Mouse (Mus musculus) urinary bladder, postnatal 10 days (tissue): ENCODE data around the gene Dqx1.

ENCODE experiments used
- DNase-seq: peaks from one replicate; pipeline ENCODE4 v3.0.0; 2022; ENCODE audit warnings: low spot score

Dqx1 gene

GRCm38 (mm10) chr6:83070311-83071219, 12.9 kb downstream of the Dqx1 start:
- DNase-seq: no peak

- DNase-seq: no peak
These were observed 13.6 kb downstream of the Dqx1 start for GRCm38 (mm10) chr6:83071220-83071619.

- DNase-seq: no peak
These were observed 17.3 kb downstream of the Dqx1 start for GRCm38 (mm10) chr6:83074979-83075378.

GRCm38 (mm10) chr6:83077630-83078323, 20.1 kb downstream of the Dqx1 start, which contains the start of gene Pcgf1:
Gene Pcgf1 (plus strand): TSS chr6:83077869.
- DNase-seq: no peak

GRCm38 (mm10) chr6:83078324-83078858, 20.7 kb downstream of the Dqx1 start:
- peak; percentile 96 for DNase-seq

GRCm38 (mm10) chr6:83080210-83080609, 22.6 kb downstream of the Dqx1 start:
- no peak for DNase-seq

- no peak for DNase-seq
These were observed 25.9 kb downstream of the Dqx1 start for GRCm38 (mm10) chr6:83083497-83083896.

- DNase-seq: no peak
These were observed 26.8 kb downstream of the Dqx1 start for GRCm38 (mm10) chr6:83084477-83084876.

GRCm38 (mm10) chr6:83086121-83087035, 28.7 kb downstream of the Dqx1 start, which contains the start of gene Lbx2:
Gene Lbx2 (plus strand): TSS chr6:83086367.
- DNase-seq: no peak

- DNase-seq: no peak
These were observed 29.7 kb downstream of the Dqx1 start for GRCm38 (mm10) chr6:83087205-83087925.

- DNase-seq: no peak
These were observed 30.2 kb downstream of the Dqx1 start for GRCm38 (mm10) chr6:83087926-83088260.

- no peak for DNase-seq
These were observed 34.9 kb downstream of the Dqx1 start for GRCm38 (mm10) chr6:83092416-83093127.

GRCm38 (mm10) chr6:83095968-83096367, 38.3 kb downstream of the Dqx1 start:
- DNase-seq: no peak

GRCm38 (mm10) chr6:83098411-83098810, 40.8 kb downstream of the Dqx1 start:
- DNase-seq: no peak

- DNase-seq: no peak
These were observed 43.7 kb downstream of the Dqx1 start, which contains the start of the genes Ccdc142 and Gm42688 for GRCm38 (mm10) chr6:83101316-83101687. Gene Ccdc142 (plus strand): TSS chr6:83101601. Gene Gm42688 (plus strand): TSS chr6:83101617.

GRCm38 (mm10) chr6:83101688-83102556, 44.3 kb downstream of the Dqx1 start:
- no peak for DNase-seq

GRCm38 (mm10) chr6:83103130-83103650, 45.5 kb downstream of the Dqx1 start:
- DNase-seq: no peak

- no peak for DNase-seq
These were observed 46.5 kb downstream of the Dqx1 start for GRCm38 (mm10) chr6:83104158-83104557.
